Mouse (Mus musculus): Measurements from ENCODE around the gene Pnmal1. TPM values are rescaled to one million over a fixed set of nuclear protein-coding genes. Genes with fewer than 3 reads are reported as not detected.
A peak's percentile ranks its signal among the peaks of the same experiment; 100 is the strongest.

Pnmal1 gene
- total RNA-seq, 1 experiment from 2014 or later: 5.4 TPM

- DNase-seq: peak; percentile 98
Measured at GRCm38 (mm10) chr7:16924037-16924834, 35.2 kb upstream of the Pnmal1 start, which contains the start of gene Calm3. Gene Calm3 (minus strand): TSS chr7:16924114.

- no peak for DNase-seq
Measured at GRCm38 (mm10) chr7:16928341-16928740, 31.1 kb upstream of the Pnmal1 start.

GRCm38 (mm10) chr7:16930850-16931249 lies 28.6 kb upstream of the Pnmal1 start:
- peak; percentile 55 for DNase-seq

- peak; percentile 78 for DNase-seq
Measured at GRCm38 (mm10) chr7:16931968-16932627, 27.4 kb upstream of the Pnmal1 start.

- DNase-seq: peak; percentile 54
Measured at GRCm38 (mm10) chr7:16932704-16933577, 26.5 kb upstream of the Pnmal1 start.

GRCm38 (mm10) chr7:16937312-16937711 lies 22.2 kb upstream of the Pnmal1 start:
- no peak for DNase-seq

GRCm38 (mm10) chr7:16938117-16938791 lies 21.2 kb upstream of the Pnmal1 start:
- no peak for DNase-seq

- peak; percentile 29 for DNase-seq
Measured at GRCm38 (mm10) chr7:16940292-16940691, 19.2 kb upstream of the Pnmal1 start.

GRCm38 (mm10) chr7:16942861-16943260 lies 16.6 kb upstream of the Pnmal1 start:
- DNase-seq: no peak

GRCm38 (mm10) chr7:16944061-16944807 lies 15.2 kb upstream of the Pnmal1 start, which contains the start of gene Pnmal2:
Gene Pnmal2 (plus strand): TSS chr7:16944682.
- peak; percentile 89 for DNase-seq

GRCm38 (mm10) chr7:16944808-16945315 lies 14.6 kb upstream of the Pnmal1 start:
- DNase-seq: peak; percentile 17

GRCm38 (mm10) chr7:16945419-16945818 lies 14.1 kb upstream of the Pnmal1 start:
- peak; percentile 15 for DNase-seq

- peak; percentile 25 for DNase-seq
Measured at GRCm38 (mm10) chr7:16946441-16947348, 12.8 kb upstream of the Pnmal1 start.

- DNase-seq: no peak
Measured at GRCm38 (mm10) chr7:16947349-16947895, 12.1 kb upstream of the Pnmal1 start.

GRCm38 (mm10) chr7:16947959-16948361 lies 11.5 kb upstream of the Pnmal1 start:
- DNase-seq: peak; percentile 37

GRCm38 (mm10) chr7:16948923-16949458 lies 10.5 kb upstream of the Pnmal1 start:
- no peak for DNase-seq

- DNase-seq: peak; percentile 79
Measured at GRCm38 (mm10) chr7:16949908-16950841, 9.3 kb upstream of the Pnmal1 start.

All from adrenal gland, postnatal 25 days (tissue).